Mouse (Mus musculus): ENCODE results near the gene Inpp5d.
"Not testable (repeated sequence)": the region's sequence is repeated elsewhere in the genome, so short reads cannot be mapped to it uniquely, and the experiment has no call there.

The Inpp5d gene

GRCm38 (mm10) chr1:87655101-87655500 is 35.0 kb downstream of the Inpp5d start:
- no peak for DNase-seq (ENCODE audit: low read depth, low spot score)

- DNase-seq (ENCODE audit: low read depth, low spot score): no peak
Observed at GRCm38 (mm10) chr1:87658063-87658462, 38.0 kb downstream of the Inpp5d start.

- no peak for DNase-seq (ENCODE audit: low read depth, low spot score)
Observed at GRCm38 (mm10) chr1:87658485-87658884, 38.4 kb downstream of the Inpp5d start.

- DNase-seq (ENCODE audit: low read depth, low spot score): no peak
Observed at GRCm38 (mm10) chr1:87658937-87659617, 39.0 kb downstream of the Inpp5d start.

GRCm38 (mm10) chr1:87659618-87659960 is 39.5 kb downstream of the Inpp5d start:
- no peak for DNase-seq (ENCODE audit: low read depth, low spot score)

- DNase-seq (ENCODE audit: low read depth, low spot score): no peak
Observed at GRCm38 (mm10) chr1:87660740-87661139, 40.6 kb downstream of the Inpp5d start.

- DNase-seq (ENCODE audit: low read depth, low spot score): no peak
Observed at GRCm38 (mm10) chr1:87663992-87664391, 43.9 kb downstream of the Inpp5d start.

GRCm38 (mm10) chr1:87667006-87667405 is 46.9 kb downstream of the Inpp5d start:
- DNase-seq (ENCODE audit: low read depth, low spot score): no peak

GRCm38 (mm10) chr1:87668300-87668699 is 48.2 kb downstream of the Inpp5d start:
- DNase-seq (ENCODE audit: low read depth, low spot score): no peak

GRCm38 (mm10) chr1:87671483-87671882 is 51.4 kb downstream of the Inpp5d start:
- no peak for DNase-seq (ENCODE audit: low read depth, low spot score)

- DNase-seq (ENCODE audit: low read depth, low spot score): no peak
Observed at GRCm38 (mm10) chr1:87673822-87674604, 53.9 kb downstream of the Inpp5d start.

- no peak for DNase-seq (ENCODE audit: low read depth, low spot score)
Observed at GRCm38 (mm10) chr1:87676006-87676405, 55.9 kb downstream of the Inpp5d start.

GRCm38 (mm10) chr1:87679089-87679488 is 59.0 kb downstream of the Inpp5d start:
- no peak for DNase-seq (ENCODE audit: low read depth, low spot score)

- DNase-seq (ENCODE audit: low read depth, low spot score): no peak
Observed at GRCm38 (mm10) chr1:87680950-87681349, 60.8 kb downstream of the Inpp5d start.

GRCm38 (mm10) chr1:87682473-87682872 is 62.4 kb downstream of the Inpp5d start:
- not testable (repeated sequence) for DNase-seq (ENCODE audit: low read depth, low spot score)

- no peak for DNase-seq (ENCODE audit: low read depth, low spot score)
Observed at GRCm38 (mm10) chr1:87684071-87684470, 64.0 kb downstream of the Inpp5d start.

- no peak for DNase-seq (ENCODE audit: low read depth, low spot score)
Observed at GRCm38 (mm10) chr1:87684791-87685190, 64.7 kb downstream of the Inpp5d start.

GRCm38 (mm10) chr1:87686351-87686750 is 66.2 kb downstream of the Inpp5d start:
- no peak for DNase-seq (ENCODE audit: low read depth, low spot score)

GRCm38 (mm10) chr1:87687009-87687408 is 66.9 kb downstream of the Inpp5d start:
- DNase-seq (ENCODE audit: low read depth, low spot score): no peak

GRCm38 (mm10) chr1:87689661-87690341 is 69.7 kb downstream of the Inpp5d start:
- DNase-seq (ENCODE audit: low read depth, low spot score): no peak

- DNase-seq (ENCODE audit: low read depth, low spot score): no peak
Observed at GRCm38 (mm10) chr1:87696358-87696757, 76.2 kb downstream of the Inpp5d start.

- no peak for DNase-seq (ENCODE audit: low read depth, low spot score)
Observed at GRCm38 (mm10) chr1:87698010-87698409, 77.9 kb downstream of the Inpp5d start.

Measured in retina, adult 2 months (tissue).